Mouse (Mus musculus): ENCODE measurements around the gene Pdcd6ip. TPM values are rescaled to one million over a fixed set of nuclear protein-coding genes. Genes with fewer than 3 reads are reported as not detected.

Gene Pdcd6ip
- polyA plus RNA-seq, 1 experiment from 2014 or later: 56.0 TPM

GRCm38 (mm10) chr9:113644076-113644475 is 64.0 kb downstream of the Pdcd6ip start:
- no peak overlapping the region for H3K4me3 ChIP-seq (ENCODE audit: low read depth, low read length)
- H3K36me3 ChIP-seq (ENCODE audit: control insufficient read depth, insufficient read depth, low read length): no peaks in the 10 kb centered on the region
- H3K27ac ChIP-seq (ENCODE audit: low read depth, low read length): no peak overlapping the region
- no peaks in the 10 kb centered on the region for H3K9me3 ChIP-seq (ENCODE audit: control insufficient read depth, low read length)
- DNase-seq (ENCODE audit: low spot score) (no peak), ATAC-seq (ENCODE audit: insufficient read depth, low FRiP score, low TSS enrichment) (no peak)
- no peaks in the 10 kb centered on the region for H3K4me1 ChIP-seq (ENCODE audit: control insufficient read depth, insufficient read depth, low read length)
- no peaks in the 10 kb centered on the region for H3K27me3 ChIP-seq (ENCODE audit: control insufficient read depth, insufficient read depth, low read length)
- 69% methylated on average over 3 of the region's 3 CpGs for WGBS
- no peak overlapping the region for H3K4me2 ChIP-seq (ENCODE audit: low read depth)
- no peak overlapping the region for H3K9ac ChIP-seq (ENCODE audit: low read length)

- Histone ChIP-seq H3K36me3 (ENCODE audit: control insufficient read depth, insufficient read depth, low read length) (no peaks in the 10 kb centered on the region), H3K9me3 (ENCODE audit: control insufficient read depth, low read length) (no peaks in the 10 kb centered on the region), H3K4me3 (ENCODE audit: low read depth, low read length) (no peak overlapping the region), H3K27me3 (ENCODE audit: control insufficient read depth, insufficient read depth, low read length) (no peaks in the 10 kb centered on the region), H3K4me1 (ENCODE audit: control insufficient read depth, insufficient read depth, low read length) (no peaks in the 10 kb centered on the region), H3K4me2 (ENCODE audit: low read depth) (no peak overlapping the region), H3K27ac (ENCODE audit: low read depth, low read length) (no peak overlapping the region), H3K9ac (ENCODE audit: low read length) (no peak overlapping the region)
- no peak for DNase-seq (ENCODE audit: low spot score)
- 61% methylated on average over 13 of the region's 15 CpGs for WGBS
- no peak for ATAC-seq (ENCODE audit: insufficient read depth, low FRiP score, low TSS enrichment)
Measured at GRCm38 (mm10) chr9:113643669-113644068, 64.4 kb downstream of the Pdcd6ip start.

GRCm38 (mm10) chr9:113634986-113635385 is 73.1 kb downstream of the Pdcd6ip start:
- H3K36me3 ChIP-seq (ENCODE audit: control insufficient read depth, insufficient read depth, low read length): no peaks in the 10 kb centered on the region
- H3K4me1 ChIP-seq (ENCODE audit: control insufficient read depth, insufficient read depth, low read length): no peaks in the 10 kb centered on the region
- no peak overlapping the region for H3K27ac ChIP-seq (ENCODE audit: low read depth, low read length)
- H3K4me2 ChIP-seq (ENCODE audit: low read depth): no peak overlapping the region
- DNase-seq (ENCODE audit: low spot score): no peak
- no peak for ATAC-seq (ENCODE audit: insufficient read depth, low FRiP score, low TSS enrichment)
- WGBS: 62% methylated on average over 7 of the region's 7 CpGs
- no peaks in the 10 kb centered on the region for H3K9me3 ChIP-seq (ENCODE audit: control insufficient read depth, low read length)
- no peak overlapping the region for H3K9ac ChIP-seq (ENCODE audit: low read length)
- H3K4me3 ChIP-seq (ENCODE audit: low read depth, low read length): no peak overlapping the region
- H3K27me3 ChIP-seq (ENCODE audit: control insufficient read depth, insufficient read depth, low read length): no peaks in the 10 kb centered on the region

- Histone ChIP-seq H3K4me2 (ENCODE audit: low read depth) (no peak overlapping the region), H3K9me3 (ENCODE audit: control insufficient read depth, low read length) (no peaks in the 10 kb centered on the region), H3K9ac (ENCODE audit: low read length) (no peak overlapping the region), H3K36me3 (ENCODE audit: control insufficient read depth, insufficient read depth, low read length) (no peaks in the 10 kb centered on the region), H3K4me3 (ENCODE audit: low read depth, low read length) (no peak overlapping the region), H3K27ac (ENCODE audit: low read depth, low read length) (no peak overlapping the region), H3K27me3 (ENCODE audit: control insufficient read depth, insufficient read depth, low read length) (no peaks in the 10 kb centered on the region), H3K4me1 (ENCODE audit: control insufficient read depth, insufficient read depth, low read length) (no peaks in the 10 kb centered on the region)
- WGBS: 77% methylated on average over 8 of the region's 8 CpGs
- ATAC-seq (ENCODE audit: insufficient read depth, low FRiP score, low TSS enrichment) (no peak), DNase-seq (ENCODE audit: low spot score) (no peak)
Measured at GRCm38 (mm10) chr9:113633168-113633744, 74.8 kb downstream of the Pdcd6ip start.

GRCm38 (mm10) chr9:113632350-113633043 is 75.6 kb downstream of the Pdcd6ip start:
- no peaks in the 10 kb centered on the region for H3K9me3 ChIP-seq (ENCODE audit: control insufficient read depth, low read length)
- WGBS: 82% methylated on average over 9 of the region's 9 CpGs
- no peak overlapping the region for H3K4me2 ChIP-seq (ENCODE audit: low read depth)
- no peak overlapping the region for H3K4me3 ChIP-seq (ENCODE audit: low read depth, low read length)
- H3K4me1 ChIP-seq (ENCODE audit: control insufficient read depth, insufficient read depth, low read length): no peaks in the 10 kb centered on the region
- no peaks in the 10 kb centered on the region for H3K27me3 ChIP-seq (ENCODE audit: control insufficient read depth, insufficient read depth, low read length)
- H3K9ac ChIP-seq (ENCODE audit: low read length): no peak overlapping the region
- no peak overlapping the region for H3K27ac ChIP-seq (ENCODE audit: low read depth, low read length)
- DNase-seq (ENCODE audit: low spot score): no peak
- H3K36me3 ChIP-seq (ENCODE audit: control insufficient read depth, insufficient read depth, low read length): no peaks in the 10 kb centered on the region
- no peak for ATAC-seq (ENCODE audit: insufficient read depth, low FRiP score, low TSS enrichment)

GRCm38 (mm10) chr9:113629632-113630031 is 78.4 kb downstream of the Pdcd6ip start:
- H3K27ac ChIP-seq (ENCODE audit: low read depth, low read length): no peak overlapping the region
- ATAC-seq (ENCODE audit: insufficient read depth, low FRiP score, low TSS enrichment): peak; percentile 61; the same call in 1 of the 2 replicates
- no peak overlapping the region for H3K4me2 ChIP-seq (ENCODE audit: low read depth)
- 7% methylated on average over 9 of the region's 9 CpGs for WGBS
- no peaks in the 10 kb centered on the region for H3K36me3 ChIP-seq (ENCODE audit: control insufficient read depth, insufficient read depth, low read length)
- no peak overlapping the region for H3K4me3 ChIP-seq (ENCODE audit: low read depth, low read length)
- peak; percentile 72 for DNase-seq (ENCODE audit: low spot score)
- no peaks in the 10 kb centered on the region for H3K27me3 ChIP-seq (ENCODE audit: control insufficient read depth, insufficient read depth, low read length)
- no peak overlapping the region for H3K9ac ChIP-seq (ENCODE audit: low read length)
- no peaks in the 10 kb centered on the region for H3K9me3 ChIP-seq (ENCODE audit: control insufficient read depth, low read length)
- no peaks in the 10 kb centered on the region for H3K4me1 ChIP-seq (ENCODE audit: control insufficient read depth, insufficient read depth, low read length)

GRCm38 (mm10) chr9:113629191-113629590 is 78.9 kb downstream of the Pdcd6ip start:
- no peaks in the 10 kb centered on the region for H3K4me1 ChIP-seq (ENCODE audit: control insufficient read depth, insufficient read depth, low read length)
- no peak for ATAC-seq (ENCODE audit: insufficient read depth, low FRiP score, low TSS enrichment)
- 85% methylated on average over 11 of the region's 11 CpGs for WGBS
- H3K9me3 ChIP-seq (ENCODE audit: control insufficient read depth, low read length): no peaks in the 10 kb centered on the region
- H3K27ac ChIP-seq (ENCODE audit: low read depth, low read length): no peak overlapping the region
- H3K4me3 ChIP-seq (ENCODE audit: low read depth, low read length): no peak overlapping the region
- no peaks in the 10 kb centered on the region for H3K27me3 ChIP-seq (ENCODE audit: control insufficient read depth, insufficient read depth, low read length)
- H3K9ac ChIP-seq (ENCODE audit: low read length): no peak overlapping the region
- no peaks in the 10 kb centered on the region for H3K36me3 ChIP-seq (ENCODE audit: control insufficient read depth, insufficient read depth, low read length)
- no peak overlapping the region for H3K4me2 ChIP-seq (ENCODE audit: low read depth)
- no peak for DNase-seq (ENCODE audit: low spot score)

GRCm38 (mm10) chr9:113628780-113629179 is 79.3 kb downstream of the Pdcd6ip start:
- 93% methylated on average over 1 of the region's 1 CpGs for WGBS

GRCm38 (mm10) chr9:113626730-113627129 is 81.3 kb downstream of the Pdcd6ip start:
- H3K27ac ChIP-seq (ENCODE audit: low read depth, low read length): no peak overlapping the region
- H3K9me3 ChIP-seq (ENCODE audit: control insufficient read depth, low read length): no peaks in the 10 kb centered on the region
- H3K9ac ChIP-seq (ENCODE audit: low read length): no peak overlapping the region
- no peaks in the 10 kb centered on the region for H3K4me1 ChIP-seq (ENCODE audit: control insufficient read depth, insufficient read depth, low read length)
- 92% methylated on average over 10 of the region's 10 CpGs for WGBS
- H3K36me3 ChIP-seq (ENCODE audit: control insufficient read depth, insufficient read depth, low read length): no peaks in the 10 kb centered on the region
- no peak overlapping the region for H3K4me3 ChIP-seq (ENCODE audit: low read depth, low read length)
- ATAC-seq (ENCODE audit: insufficient read depth, low FRiP score, low TSS enrichment): no peak
- no peak overlapping the region for H3K4me2 ChIP-seq (ENCODE audit: low read depth)
- DNase-seq (ENCODE audit: low spot score): no peak
- H3K27me3 ChIP-seq (ENCODE audit: control insufficient read depth, insufficient read depth, low read length): no peaks in the 10 kb centered on the region

More at GRCm38 (mm10) chr9:113628780-113629179, 79.3 kb downstream of the Pdcd6ip start:
- H3K4me1 ChIP-seq (ENCODE audit: control insufficient read depth, insufficient read depth, low read length): no peaks in the 10 kb centered on the region
- H3K27ac ChIP-seq (ENCODE audit: low read depth, low read length): no peak overlapping the region
- ATAC-seq (ENCODE audit: insufficient read depth, low FRiP score, low TSS enrichment): no peak
- no peaks in the 10 kb centered on the region for H3K27me3 ChIP-seq (ENCODE audit: control insufficient read depth, insufficient read depth, low read length)
- no peak overlapping the region for H3K4me3 ChIP-seq (ENCODE audit: low read depth, low read length)
- no peak overlapping the region for H3K9ac ChIP-seq (ENCODE audit: low read length)
- no peaks in the 10 kb centered on the region for H3K36me3 ChIP-seq (ENCODE audit: control insufficient read depth, insufficient read depth, low read length)
- no peak overlapping the region for H3K4me2 ChIP-seq (ENCODE audit: low read depth)
- no peaks in the 10 kb centered on the region for H3K9me3 ChIP-seq (ENCODE audit: control insufficient read depth, low read length)
- DNase-seq (ENCODE audit: low spot score): no peak
